Mouse (Mus musculus) ES-E14 (cell line): ENCODE data around the gene Miga2.

ENCODE experiments used
- CHD2 ChIP-seq: IDR thresholded peaks from 2 replicates; pipeline ENCODE4 v1.6.1; 2014; ENCODE audit warnings: mild to moderate bottlenecking, low read depth, low read length, inconsistent platforms
- MAFK ChIP-seq: IDR thresholded peaks from 2 replicates; pipeline ENCODE4 v1.6.1; 2014; ENCODE audit warnings: mild to moderate bottlenecking, low read depth, low read length, inconsistent platforms; ENCODE audit not compliant: insufficient read depth
- ZNF384 ChIP-seq: IDR thresholded peaks from 2 replicates; pipeline ENCODE4 v1.6.1; 2012; ENCODE audit warnings: low read depth, low read length, inconsistent platforms

DNA sequence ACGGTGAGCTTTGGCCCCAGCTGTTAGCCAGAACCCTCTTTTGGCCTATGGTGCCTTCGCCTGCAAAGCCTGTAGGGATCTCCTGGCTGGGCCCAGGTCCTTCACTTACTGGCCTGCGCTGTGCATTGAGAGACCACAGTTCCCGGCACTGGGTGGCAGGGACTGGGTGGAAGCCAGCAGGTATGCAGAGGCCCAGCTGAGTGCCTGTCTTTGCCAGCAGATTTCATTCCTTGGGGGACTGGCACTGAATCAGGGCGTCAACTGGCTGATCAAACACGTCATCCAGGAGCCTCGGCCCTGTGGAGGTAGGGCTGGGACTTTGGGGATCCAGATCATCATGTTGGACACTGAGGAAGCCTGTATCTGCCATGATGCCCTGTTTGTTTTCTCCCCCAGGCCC, 31.7 kb downstream of the Miga2 start:
- no peak for TF ChIP-seq MAFK
- TF ChIP-seq ZNF384, result no peak
- no peak for TF ChIP-seq CHD2
